ENCODE assay signal across 26 mouse cellular contexts in genomic region chr8:108993718-108994117, GRCm38 (mm10).
"Had no signal": no experiment of that assay in that cellular context is flagged by ENCODE, and none has a peak within 500 bp of the region (broad histone marks: within the 10 kb centered on the region; RNA-seq: fewer than 3 reads in every experiment).

No protein-coding gene starts in this region.

- ATAC-seq: hindbrain, postnatal 0 days; intestine, embryonic 16.5 days had no signal

- H3K9me3 ChIP-seq: heart, embryonic 13.5 days; heart, embryonic 15.5 days; hindbrain, embryonic 13.5 days; hindbrain, embryonic 15.5 days; kidney, embryonic 15.5 days; limb, embryonic 13.5 days; limb, embryonic 15.5 days had no signal

- H3K4me3 ChIP-seq: heart, adult 2 months; heart, embryonic 13.5 days; heart, embryonic 15.5 days; hindbrain, embryonic 13.5 days; hindbrain, embryonic 15.5 days; kidney, embryonic 15.5 days; limb, embryonic 13.5 days; limb, embryonic 15.5 days had no signal

- DNase-seq: gastrocnemius, postnatal 14 days; gastrocnemius, postnatal 36 days; heart, adult 11 months; heart, adult 2 months; heart, postnatal 14 days; heart, postnatal 36 days; kidney, adult 11 months; kidney, adult 2 months; kidney, adult 9 months; kidney, postnatal 14 days; kidney, postnatal 36 days; layer of hippocampus, adult 9-11 months; layer of hippocampus, postnatal 36 days; left cerebral cortex, postnatal 4 days had no signal

- H3K27me3 ChIP-seq: heart, embryonic 13.5 days; heart, embryonic 15.5 days; hindbrain, embryonic 13.5 days; hindbrain, embryonic 15.5 days; kidney, embryonic 15.5 days; limb, embryonic 13.5 days; limb, embryonic 15.5 days had no signal

- H3K36me3 ChIP-seq: heart, embryonic 13.5 days; heart, embryonic 15.5 days; hindbrain, embryonic 13.5 days; hindbrain, embryonic 15.5 days; kidney, embryonic 15.5 days; limb, embryonic 13.5 days; limb, embryonic 15.5 days had no signal

- H3K4me1 ChIP-seq: heart, embryonic 13.5 days; heart, embryonic 15.5 days; hindbrain, embryonic 15.5 days; kidney, embryonic 15.5 days; limb, embryonic 15.5 days had no signal

- H3K4me2 ChIP-seq: heart, embryonic 11.5 days; heart, embryonic 13.5 days; heart, embryonic 15.5 days; hindbrain, embryonic 13.5 days; hindbrain, embryonic 15.5 days; kidney, embryonic 15.5 days; limb, embryonic 13.5 days; limb, embryonic 15.5 days had no signal

- H3K27ac ChIP-seq: heart, adult 2 months; heart, embryonic 13.5 days; heart, embryonic 15.5 days; hindbrain, embryonic 13.5 days; hindbrain, embryonic 15.5 days; hindbrain, postnatal 0 days; kidney, embryonic 15.5 days; kidney, postnatal 0 days; limb, embryonic 13.5 days; limb, embryonic 15.5 days; liver, embryonic 14.5 days had no signal

- H3K9ac ChIP-seq: heart, embryonic 13.5 days; heart, embryonic 15.5 days; hindbrain, embryonic 13.5 days; hindbrain, embryonic 15.5 days; kidney, embryonic 15.5 days; limb, embryonic 13.5 days; limb, embryonic 15.5 days; liver, embryonic 14.5 days had no signal
